Mouse (Mus musculus): Measurements from ENCODE around the gene Col4a3. TPM values are rescaled to one million over a fixed set of nuclear protein-coding genes. Genes with fewer than 3 reads are reported as not detected.

Col4a3 gene
- polyA plus RNA-seq, 1 experiment: not detected

GRCm38 (mm10) chr1:82627652-82628051, 40.9 kb downstream of the Col4a3 start:
- Histone ChIP-seq H3K36me3 (ENCODE audit: control insufficient read depth, insufficient read depth, low read length, poor library complexity, severe bottlenecking) (no peaks in the 10 kb centered on the region), H3K27ac (ENCODE audit: insufficient read depth, low read length) (no peak overlapping the region), H3K4me3 (ENCODE audit: low read depth, low read length) (no peak overlapping the region), H3K27me3 (ENCODE audit: control insufficient read depth, insufficient read depth, low read length, poor library complexity, severe bottlenecking) (no peaks in the 10 kb centered on the region), H3K9ac (ENCODE audit: low read depth, poor library complexity, severe bottlenecking) (no peak overlapping the region), H3K9me3 (replicated peaks; ENCODE audit: control insufficient read depth, insufficient read depth, low read length, poor library complexity, severe bottlenecking) (no peaks in the 10 kb centered on the region), H3K4me1 (ENCODE audit: control insufficient read depth, insufficient read depth, low read length) (no peaks in the 10 kb centered on the region)
- TF ChIP-seq POLR2A (IDR thresholded peaks at IDR 0.05; ENCODE audit: insufficient read depth, low read length) (no peak), EP300 (IDR thresholded peaks at IDR 0.05; ENCODE audit: insufficient read depth, low read depth, low read length) (no peak), CTCF (IDR thresholded peaks at IDR 0.05; ENCODE audit: low read depth, low read length) (no peak)

GRCm38 (mm10) chr1:82629495-82629894, 42.8 kb downstream of the Col4a3 start:
- Histone ChIP-seq H3K4me3 (ENCODE audit: low read depth, low read length) (no peak overlapping the region), H3K27me3 (ENCODE audit: control insufficient read depth, insufficient read depth, low read length, poor library complexity, severe bottlenecking) (no peaks in the 10 kb centered on the region), H3K9ac (ENCODE audit: low read depth, poor library complexity, severe bottlenecking) (no peak overlapping the region), H3K27ac (ENCODE audit: insufficient read depth, low read length) (no peak overlapping the region), H3K36me3 (ENCODE audit: control insufficient read depth, insufficient read depth, low read length, poor library complexity, severe bottlenecking) (no peaks in the 10 kb centered on the region), H3K4me1 (ENCODE audit: control insufficient read depth, insufficient read depth, low read length) (no peaks in the 10 kb centered on the region), H3K9me3 (replicated peaks; ENCODE audit: control insufficient read depth, insufficient read depth, low read length, poor library complexity, severe bottlenecking) (no peaks in the 10 kb centered on the region)
- TF ChIP-seq CTCF (IDR thresholded peaks at IDR 0.05; ENCODE audit: low read depth, low read length) (no peak), EP300 (IDR thresholded peaks at IDR 0.05; ENCODE audit: insufficient read depth, low read depth, low read length) (no peak), POLR2A (IDR thresholded peaks at IDR 0.05; ENCODE audit: insufficient read depth, low read length) (no peak)

- H3K27me3 ChIP-seq (ENCODE audit: control insufficient read depth, insufficient read depth, low read length, poor library complexity, severe bottlenecking): no peaks in the 10 kb centered on the region
- H3K4me3 ChIP-seq (ENCODE audit: low read depth, low read length): no peak overlapping the region
- H3K9ac ChIP-seq (ENCODE audit: low read depth, poor library complexity, severe bottlenecking): no peak overlapping the region
- H3K27ac ChIP-seq (ENCODE audit: insufficient read depth, low read length): no peak overlapping the region
- no peak for TF ChIP-seq POLR2A (IDR thresholded peaks at IDR 0.05; ENCODE audit: insufficient read depth, low read length)
- TF ChIP-seq EP300 (IDR thresholded peaks at IDR 0.05; ENCODE audit: insufficient read depth, low read depth, low read length): no peak
- no peak for TF ChIP-seq CTCF (IDR thresholded peaks at IDR 0.05; ENCODE audit: low read depth, low read length)
- H3K9me3 ChIP-seq (replicated peaks; ENCODE audit: control insufficient read depth, insufficient read depth, low read length, poor library complexity, severe bottlenecking): no peaks in the 10 kb centered on the region
- no peaks in the 10 kb centered on the region for H3K36me3 ChIP-seq (ENCODE audit: control insufficient read depth, insufficient read depth, low read length, poor library complexity, severe bottlenecking)
- no peaks in the 10 kb centered on the region for H3K4me1 ChIP-seq (ENCODE audit: control insufficient read depth, insufficient read depth, low read length)
These were observed 44.6 kb downstream of the Col4a3 start for GRCm38 (mm10) chr1:82631169-82631792.

- Histone ChIP-seq H3K36me3 (ENCODE audit: control insufficient read depth, insufficient read depth, low read length, poor library complexity, severe bottlenecking) (no peaks in the 10 kb centered on the region), H3K9ac (ENCODE audit: low read depth, poor library complexity, severe bottlenecking) (no peak overlapping the region), H3K4me3 (ENCODE audit: low read depth, low read length) (no peak overlapping the region), H3K27me3 (ENCODE audit: control insufficient read depth, insufficient read depth, low read length, poor library complexity, severe bottlenecking) (no peaks in the 10 kb centered on the region), H3K27ac (ENCODE audit: insufficient read depth, low read length) (no peak overlapping the region), H3K9me3 (replicated peaks; ENCODE audit: control insufficient read depth, insufficient read depth, low read length, poor library complexity, severe bottlenecking) (no peaks in the 10 kb centered on the region), H3K4me1 (ENCODE audit: control insufficient read depth, insufficient read depth, low read length) (no peaks in the 10 kb centered on the region)
- TF ChIP-seq CTCF (IDR thresholded peaks at IDR 0.05; ENCODE audit: low read depth, low read length) (no peak), EP300 (IDR thresholded peaks at IDR 0.05; ENCODE audit: insufficient read depth, low read depth, low read length) (no peak), POLR2A (IDR thresholded peaks at IDR 0.05; ENCODE audit: insufficient read depth, low read length) (no peak)
These were observed 48.0 kb downstream of the Col4a3 start for GRCm38 (mm10) chr1:82634545-82635253.

GRCm38 (mm10) chr1:82635254-82635620, 48.5 kb downstream of the Col4a3 start:
- Histone ChIP-seq H3K36me3 (ENCODE audit: control insufficient read depth, insufficient read depth, low read length, poor library complexity, severe bottlenecking) (no peaks in the 10 kb centered on the region), H3K4me3 (ENCODE audit: low read depth, low read length) (no peak overlapping the region), H3K4me1 (ENCODE audit: control insufficient read depth, insufficient read depth, low read length) (no peaks in the 10 kb centered on the region), H3K9ac (ENCODE audit: low read depth, poor library complexity, severe bottlenecking) (no peak overlapping the region), H3K27ac (ENCODE audit: insufficient read depth, low read length) (no peak overlapping the region), H3K27me3 (ENCODE audit: control insufficient read depth, insufficient read depth, low read length, poor library complexity, severe bottlenecking) (no peaks in the 10 kb centered on the region), H3K9me3 (replicated peaks; ENCODE audit: control insufficient read depth, insufficient read depth, low read length, poor library complexity, severe bottlenecking) (no peaks in the 10 kb centered on the region)
- TF ChIP-seq POLR2A (IDR thresholded peaks at IDR 0.05; ENCODE audit: insufficient read depth, low read length) (no peak), CTCF (IDR thresholded peaks at IDR 0.05; ENCODE audit: low read depth, low read length) (no peak), EP300 (IDR thresholded peaks at IDR 0.05; ENCODE audit: insufficient read depth, low read depth, low read length) (no peak)

GRCm38 (mm10) chr1:82636321-82636720, 49.6 kb downstream of the Col4a3 start:
- Histone ChIP-seq H3K4me3 (ENCODE audit: low read depth, low read length) (no peak overlapping the region), H3K4me1 (ENCODE audit: control insufficient read depth, insufficient read depth, low read length) (no peaks in the 10 kb centered on the region), H3K9ac (ENCODE audit: low read depth, poor library complexity, severe bottlenecking) (no peak overlapping the region), H3K36me3 (ENCODE audit: control insufficient read depth, insufficient read depth, low read length, poor library complexity, severe bottlenecking) (no peaks in the 10 kb centered on the region), H3K27ac (ENCODE audit: insufficient read depth, low read length) (no peak overlapping the region), H3K27me3 (ENCODE audit: control insufficient read depth, insufficient read depth, low read length, poor library complexity, severe bottlenecking) (no peaks in the 10 kb centered on the region), H3K9me3 (replicated peaks; ENCODE audit: control insufficient read depth, insufficient read depth, low read length, poor library complexity, severe bottlenecking) (no peaks in the 10 kb centered on the region)
- TF ChIP-seq POLR2A (IDR thresholded peaks at IDR 0.05; ENCODE audit: insufficient read depth, low read length) (no peak), EP300 (IDR thresholded peaks at IDR 0.05; ENCODE audit: insufficient read depth, low read depth, low read length) (no peak), CTCF (IDR thresholded peaks at IDR 0.05; ENCODE audit: low read depth, low read length) (no peak)
